Mouse (Mus musculus) liver, postnatal 0 days (tissue): ENCODE measurements around the gene Tlcd1. TPM values are rescaled to one million over a fixed set of nuclear protein-coding genes. Genes with fewer than 3 reads are reported as not detected.

Source experiments
- ATAC-seq: fragments of 200-750 bp; cut with Nextera tagmentation; 2 replicates; pipeline ENCODE4 v1.8.0; 2017; ENCODE audit warnings: mild to moderate bottlenecking, moderate library complexity
- DNase-seq: peaks from one replicate; pipeline ENCODE4 v3.0.0-alpha.2; 2016
- H3K27ac ChIP-seq: fragments of 300-500 bp; sonication (generic); 2 replicates; pipeline ENCODE4 v1.5.1; 2014; ENCODE audit warnings: antibody characterized with exemption, moderate library complexity, mild to moderate bottlenecking, low read depth
- H3K27me3 ChIP-seq: fragments of 300-500 bp; sonication (generic); 2 replicates; pipeline ENCODE4 v1.6.1; 2014; ENCODE audit warnings: low read length, control low read depth, mixed read lengths; ENCODE audit not compliant: insufficient read depth
- H3K36me3 ChIP-seq: fragments of 300-500 bp; sonication (generic); replicated peaks from 2 replicates; pipeline ENCODE4 v1.6.1; 2014; ENCODE audit warnings: mild to moderate bottlenecking, control low read depth, low read length, moderate library complexity, mixed read lengths; ENCODE audit not compliant: insufficient read depth
- H3K4me1 ChIP-seq: fragments of 300-500 bp; sonication (generic); 2 replicates; pipeline ENCODE4 v1.6.1; 2014; ENCODE audit warnings: antibody characterized with exemption, mild to moderate bottlenecking, control low read depth; ENCODE audit not compliant: insufficient read depth
- H3K4me2 ChIP-seq: fragments of 300-500 bp; sonication (generic); 2 replicates; pipeline ENCODE4 v1.6.1; 2014; ENCODE audit warnings: low read depth, mild to moderate bottlenecking, low read length, moderate library complexity, mixed read lengths
- H3K4me3 ChIP-seq: fragments of 300-500 bp; sonication (generic); 2 replicates; pipeline ENCODE4 v1.5.1; 2014; ENCODE audit warnings: low read depth, low read length
- H3K9ac ChIP-seq: fragments of 300-500 bp; sonication (generic); replicated peaks from 2 replicates; pipeline ENCODE4 v1.6.1; 2014; ENCODE audit warnings: mild to moderate bottlenecking, moderate library complexity
- H3K9me3 ChIP-seq: fragments of 300-500 bp; sonication (generic); 2 replicates; pipeline ENCODE4 v1.6.1; 2016; ENCODE audit warnings: mild to moderate bottlenecking, control low read depth, low read length, mixed read lengths
- CTCF ChIP-seq: sonication (generic); IDR thresholded peaks from 2 replicates; pipeline ENCODE4 v1.5.1; 2016; ENCODE audit warnings: antibody characterized with exemption, low read depth
- EP300 ChIP-seq: IDR thresholded peaks from 2 replicates; pipeline ENCODE4 v1.6.1; 2016; ENCODE audit warnings: antibody characterized with exemption, low read depth, mild to moderate bottlenecking
- WGBS: fragments of 180-500 bp; shearing (Covaris S2); extraction: QIAGEN DNeasy Blood & Tissue Kit; methylation state at CpG from one replicate; pipeline ENCODE4 v1.1.7; 2014; ENCODE audit not compliant: insufficient replicate concordance; 5-methylcytosine and 5-hydroxymethylcytosine counted together
- polyA plus RNA-seq: library from polyadenylated mRNA; unstranded; fragments of >200 nt; fragmentation: Nextera tagmentation; extraction: Ambion mirVana; gene quantifications from 2 replicates; pipeline ENCODE4 v1.2.1, GENCODE M21; 2015

Gene Tlcd1
- polyA plus RNA-seq, 1 experiment from 2014 or later: 38.2 TPM

- H3K9me3 ChIP-seq: no peaks in the 10 kb centered on the region
- DNase-seq: no peak
These were observed 13.5 kb upstream of the Tlcd1 start for GRCm38 (mm10) chr11:78163045-78163444.

GRCm38 (mm10) chr11:78163681-78164603 lies 12.6 kb upstream of the Tlcd1 start:
- TF ChIP-seq EP300 (no peak), CTCF (no peak)
- Histone ChIP-seq H3K4me3 (peak overlapping the region; percentile 96), H3K4me1 (peaks cover 50% of the 10 kb centered on the region), H3K4me2 (peak overlapping the region; percentile 100), H3K36me3 (peaks cover 27% of the 10 kb centered on the region), H3K27me3 (no peaks in the 10 kb centered on the region), H3K9ac (peak overlapping the region; percentile 87), H3K9me3 (no peaks in the 10 kb centered on the region), H3K27ac (peak overlapping the region; percentile 90)
- under 1% methylated on average over 21 of the region's 22 CpGs for WGBS
- no peak for ATAC-seq
- peak; percentile 58 for DNase-seq

More at GRCm38 (mm10) chr11:78163045-78163444, 13.5 kb upstream of the Tlcd1 start:
- H3K4me1 ChIP-seq: peaks cover 44% of the 10 kb centered on the region
- H3K4me2 ChIP-seq: peak overlapping the region; percentile 100
- H3K36me3 ChIP-seq: peaks cover 36% of the 10 kb centered on the region
- H3K27ac ChIP-seq: peak overlapping the region; percentile 90; the same call in 1 of the 2 replicates
- ATAC-seq: no peak
- 0 out of 2 replicates have a peak overlapping the region, but pooled peaks have one; percentile 96 for H3K4me3 ChIP-seq
- WGBS: 88% methylated on average over 2 of the region's 2 CpGs
- H3K27me3 ChIP-seq: no peaks in the 10 kb centered on the region
- no peak for TF ChIP-seq CTCF
- TF ChIP-seq EP300: no peak
- peak overlapping the region; percentile 87 for H3K9ac ChIP-seq

GRCm38 (mm10) chr11:78164604-78164923 lies 11.9 kb upstream of the Tlcd1 start:
- Histone ChIP-seq H3K27me3 (no peaks in the 10 kb centered on the region), H3K27ac (peak overlapping the region; percentile 90), H3K9me3 (no peaks in the 10 kb centered on the region), H3K36me3 (peaks cover 24% of the 10 kb centered on the region), H3K9ac (peak overlapping the region; percentile 87), H3K4me1 (peaks cover 53% of the 10 kb centered on the region), H3K4me3 (peak overlapping the region; percentile 96), H3K4me2 (peak overlapping the region; percentile 100)
- WGBS: 0% methylated on average over 14 of the region's 14 CpGs
- TF ChIP-seq EP300 (no peak), CTCF (no peak)
- ATAC-seq: no peak
- DNase-seq: no peak

GRCm38 (mm10) chr11:78164924-78165760 lies 11.4 kb upstream of the Tlcd1 start, which contains the start of gene Traf4:
TSS of gene Traf4 (minus strand) at chr11:78165589.
- H3K9me3 ChIP-seq: no peaks in the 10 kb centered on the region
- TF ChIP-seq CTCF (no peak; the same call in 1 of the 2 replicates), EP300 (no peak)
- H3K9ac ChIP-seq: peak within 1 kb of the TSS; percentile 87
- peak within 1 kb of the TSS; percentile 96 for H3K4me3 ChIP-seq
- H3K4me2 ChIP-seq: peak within 1 kb of the TSS; percentile 100
- H3K27ac ChIP-seq: peak within 1 kb of the TSS; percentile 90
- H3K36me3 ChIP-seq: peaks cover 22% of the 10 kb centered on the region
- WGBS: under 1% methylated on average over 66 of the region's 78 CpGs
- H3K4me1 ChIP-seq: peaks cover 53% of the 10 kb centered on the region
- ATAC-seq (peak; percentile 87), DNase-seq (peak; percentile 91)
- H3K27me3 ChIP-seq: no peaks in the 10 kb centered on the region

GRCm38 (mm10) chr11:78165761-78166109 lies 10.8 kb upstream of the Tlcd1 start:
- TF ChIP-seq CTCF (no peak), EP300 (no peak)
- peaks cover 16% of the 10 kb centered on the region for H3K36me3 ChIP-seq
- DNase-seq: no peak
- ATAC-seq: peak; percentile 49
- peak overlapping the region; percentile 100 for H3K4me2 ChIP-seq
- H3K4me1 ChIP-seq: peaks cover 53% of the 10 kb centered on the region
- no peaks in the 10 kb centered on the region for H3K27me3 ChIP-seq
- H3K27ac ChIP-seq: peak overlapping the region; percentile 90
- WGBS: 2% methylated on average over 16 of the region's 16 CpGs
- H3K9ac ChIP-seq: peak overlapping the region; percentile 87
- peak overlapping the region; percentile 96 for H3K4me3 ChIP-seq
- no peaks in the 10 kb centered on the region for H3K9me3 ChIP-seq

- ATAC-seq: no peak
- peak overlapping the region; percentile 90 for H3K27ac ChIP-seq
- peak overlapping the region; percentile 96 for H3K4me3 ChIP-seq
- peak overlapping the region; percentile 87 for H3K9ac ChIP-seq
- WGBS: 56% methylated on average over 4 of the region's 4 CpGs
- H3K27me3 ChIP-seq: no peaks in the 10 kb centered on the region
- no peaks in the 10 kb centered on the region for H3K9me3 ChIP-seq
- peaks cover 12% of the 10 kb centered on the region for H3K36me3 ChIP-seq
- TF ChIP-seq EP300 (no peak), CTCF (no peak)
- peak overlapping the region; percentile 100 for H3K4me2 ChIP-seq
- peak; percentile 13 for DNase-seq
- H3K4me1 ChIP-seq: peaks cover 53% of the 10 kb centered on the region
These were observed 10.3 kb upstream of the Tlcd1 start for GRCm38 (mm10) chr11:78166161-78166560.
